Mouse (Mus musculus) lung, postnatal 4 days (tissue): ENCODE data around the gene Selenbp2.
"Not testable (repeated sequence)": the region's sequence is repeated elsewhere in the genome, so short reads cannot be mapped to it uniquely, and the experiment has no call there.

Experiments
- DNase-seq, 2 experiments: peaks; one replicate each; pipeline ENCODE4 v3.0.0; 2021

Selenbp2 gene

GRCm38 (mm10) chr3:94693874-94694273 is 518 bp downstream of the Selenbp2 start:
- DNase-seq: not testable (repeated sequence)

GRCm38 (mm10) chr3:94695591-94695990 is 2.2 kb downstream of the Selenbp2 start:
- DNase-seq: not testable (repeated sequence)

GRCm38 (mm10) chr3:94696257-94696656 is 2.9 kb downstream of the Selenbp2 start:
- not testable (repeated sequence) for DNase-seq

- DNase-seq: peak in 1 of 2 experiments; percentile 41
Measured at GRCm38 (mm10) chr3:94702163-94702810, 8.9 kb downstream of the Selenbp2 start.

GRCm38 (mm10) chr3:94702856-94703255 is 9.5 kb downstream of the Selenbp2 start:
- no peak for DNase-seq

- not testable (repeated sequence) for DNase-seq
Measured at GRCm38 (mm10) chr3:94703364-94703763, 10.0 kb downstream of the Selenbp2 start.

GRCm38 (mm10) chr3:94710591-94710990 is 17.2 kb downstream of the Selenbp2 start:
- DNase-seq: not testable (repeated sequence)

GRCm38 (mm10) chr3:94713424-94713823 is 20.1 kb downstream of the Selenbp2 start:
- not testable (repeated sequence) for DNase-seq

GRCm38 (mm10) chr3:94718253-94718652 is 24.9 kb downstream of the Selenbp2 start:
- DNase-seq: not testable (repeated sequence)

GRCm38 (mm10) chr3:94723637-94724036 is 30.3 kb downstream of the Selenbp2 start:
- DNase-seq: not testable (repeated sequence)

GRCm38 (mm10) chr3:94745691-94746090 is 52.3 kb downstream of the Selenbp2 start:
- DNase-seq: no peak
